Mouse (Mus musculus) limb, embryonic 10.5 days (tissue): Measurements from ENCODE around the gene Timp2. TPM values are rescaled to one million over a fixed set of nuclear protein-coding genes. Genes with fewer than 3 reads are reported as not detected.
"Not testable (repeated sequence)": the region's sequence is repeated elsewhere in the genome, so short reads cannot be mapped to it uniquely, and the experiment has no call there.

Source experiments
- DNase-seq: peaks from one replicate; pipeline ENCODE4 v3.0.0-alpha.2; 2017; ENCODE audit warnings: low spot score
- H3K27ac ChIP-seq: fragments of 300-500 bp; sonication (generic); 2 replicates; pipeline ENCODE4 v1.5.1; 2016; ENCODE audit warnings: mild to moderate bottlenecking
- H3K27me3 ChIP-seq: fragments of 300-500 bp; sonication (generic); 2 replicates; pipeline ENCODE4 v1.6.1; 2016; ENCODE audit warnings: low read depth, mild to moderate bottlenecking; ENCODE audit not compliant: poor library complexity, severe bottlenecking
- H3K36me3 ChIP-seq: fragments of 300-500 bp; sonication (generic); 2 replicates; pipeline ENCODE4 v1.6.1; 2016; ENCODE audit warnings: mild to moderate bottlenecking, moderate library complexity
- H3K4me1 ChIP-seq: fragments of 300-500 bp; sonication (generic); 2 replicates; pipeline ENCODE4 v1.6.1; 2016
- H3K4me3 ChIP-seq: fragments of 300-500 bp; sonication (generic); 2 replicates; pipeline ENCODE4 v1.5.1; 2016; ENCODE audit warnings: mild to moderate bottlenecking, moderate library complexity
- H3K9me3 ChIP-seq: fragments of 300-500 bp; sonication (generic); replicated peaks from 2 replicates; pipeline ENCODE4 v1.6.1; 2016; ENCODE audit warnings: mild to moderate bottlenecking
- WGBS: fragments of 180-500 bp; shearing (Covaris S2); methylation state at CpG from one replicate; pipeline ENCODE4 v1.1.7; 2016; 5-methylcytosine and 5-hydroxymethylcytosine counted together
- polyA plus RNA-seq: library from polyadenylated mRNA; unstranded; fragments of >200 nt; fragmentation: Nextera tagmentation; extraction: Ambion mirVana; gene quantifications from 2 replicates; pipeline ENCODE4 v1.2.1, GENCODE M21; 2016

Timp2 gene
- polyA plus RNA-seq, 1 experiment from 2014 or later = 49.6 TPM

GRCm38 (mm10) chr11:118379251-118380009 is 23.9 kb upstream of the Timp2 start:
- H3K9me3 ChIP-seq = no peaks in the 10 kb centered on the region
- no peak overlapping the region for H3K4me3 ChIP-seq
- peak overlapping the region; percentile 4; the same call in 1 of the 2 replicates for H3K27ac ChIP-seq
- H3K27me3 ChIP-seq = no peaks in the 10 kb centered on the region
- WGBS = 43% methylated on average over 11 of the region's 11 CpGs
- no peaks in the 10 kb centered on the region for H3K36me3 ChIP-seq
- DNase-seq = peak; percentile 91
- H3K4me1 ChIP-seq = peaks cover 27% of the 10 kb centered on the region

GRCm38 (mm10) chr11:118378656-118379055 is 23.1 kb upstream of the Timp2 start:
- 85% methylated on average over 6 of the region's 6 CpGs for WGBS

GRCm38 (mm10) chr11:118376323-118376722 is 20.8 kb upstream of the Timp2 start:
- not testable (repeated sequence) for H3K27ac ChIP-seq, H3K4me3 ChIP-seq, H3K27me3 ChIP-seq, DNase-seq, H3K9me3 ChIP-seq, H3K36me3 ChIP-seq
- peaks cover 44% of the 10 kb centered on the region for H3K4me1 ChIP-seq

More at GRCm38 (mm10) chr11:118378656-118379055, 23.1 kb upstream of the Timp2 start:
- Histone ChIP-seq H3K36me3 (no peaks in the 10 kb centered on the region), H3K4me3 (no peak overlapping the region), H3K27me3 (no peaks in the 10 kb centered on the region), H3K4me1 (peaks cover 31% of the 10 kb centered on the region), H3K9me3 (no peaks in the 10 kb centered on the region), H3K27ac (no peak overlapping the region)
- no peak for DNase-seq

GRCm38 (mm10) chr11:118375881-118376280 is 20.3 kb upstream of the Timp2 start:
- Histone ChIP-seq H3K27me3 (no peaks in the 10 kb centered on the region), H3K4me1 (peaks cover 46% of the 10 kb centered on the region), H3K27ac (peak overlapping the region; percentile 50), H3K4me3 (no peak overlapping the region; the same call in 1 of the 2 replicates), H3K9me3 (no peaks in the 10 kb centered on the region), H3K36me3 (no peaks in the 10 kb centered on the region)
- 89% methylated on average over 5 of the region's 5 CpGs for WGBS
- no peak for DNase-seq

- Histone ChIP-seq H3K9me3 (no peaks in the 10 kb centered on the region), H3K4me3 (no peak overlapping the region), H3K36me3 (no peaks in the 10 kb centered on the region), H3K27me3 (no peaks in the 10 kb centered on the region), H3K27ac (peak overlapping the region; percentile 4; the same call in 1 of the 2 replicates), H3K4me1 (peaks cover 46% of the 10 kb centered on the region)
- no peak for DNase-seq
- WGBS = 80% methylated on average over 8 of the region's 8 CpGs
Measured at GRCm38 (mm10) chr11:118375461-118375860, 19.9 kb upstream of the Timp2 start.

GRCm38 (mm10) chr11:118375006-118375405 is 19.5 kb upstream of the Timp2 start:
- H3K27ac ChIP-seq = 0 out of 2 replicates have a peak overlapping the region, but pooled peaks have one; percentile 4
- no peaks in the 10 kb centered on the region for H3K27me3 ChIP-seq
- H3K9me3 ChIP-seq = no peaks in the 10 kb centered on the region
- peaks cover 44% of the 10 kb centered on the region for H3K4me1 ChIP-seq
- H3K4me3 ChIP-seq = no peak overlapping the region
- H3K36me3 ChIP-seq = no peaks in the 10 kb centered on the region
- DNase-seq = no peak

GRCm38 (mm10) chr11:118374506-118374905 is 19.0 kb upstream of the Timp2 start:
- DNase-seq = no peak
- Histone ChIP-seq H3K9me3 (no peaks in the 10 kb centered on the region), H3K4me1 (peaks cover 39% of the 10 kb centered on the region), H3K27me3 (no peaks in the 10 kb centered on the region), H3K27ac (peak overlapping the region; percentile 10; the same call in 1 of the 2 replicates), H3K4me3 (no peak overlapping the region), H3K36me3 (no peaks in the 10 kb centered on the region)
- 76% methylated on average over 5 of the region's 5 CpGs for WGBS

GRCm38 (mm10) chr11:118372641-118373040 is 17.1 kb upstream of the Timp2 start:
- Histone ChIP-seq H3K36me3 (no peaks in the 10 kb centered on the region), H3K27ac (peak overlapping the region; percentile 68), H3K4me3 (no peak overlapping the region), H3K27me3 (no peaks in the 10 kb centered on the region), H3K9me3 (no peaks in the 10 kb centered on the region), H3K4me1 (peaks cover 40% of the 10 kb centered on the region)
- WGBS = 70% methylated on average over 7 of the region's 7 CpGs
- no peak for DNase-seq

- DNase-seq = no peak
- Histone ChIP-seq H3K36me3 (no peaks in the 10 kb centered on the region), H3K27ac (no peak overlapping the region), H3K4me3 (no peak overlapping the region), H3K4me1 (peaks cover 44% of the 10 kb centered on the region), H3K9me3 (no peaks in the 10 kb centered on the region), H3K27me3 (no peaks in the 10 kb centered on the region)
- 93% methylated on average over 7 of the region's 7 CpGs for WGBS
Measured at GRCm38 (mm10) chr11:118371876-118372275, 16.3 kb upstream of the Timp2 start.

GRCm38 (mm10) chr11:118369657-118370056 is 14.1 kb upstream of the Timp2 start:
- DNase-seq = no peak
- peak overlapping the region; percentile 2; the same call in 1 of the 2 replicates for H3K27ac ChIP-seq
- no peak overlapping the region for H3K4me3 ChIP-seq
- H3K4me1 ChIP-seq = peaks cover 52% of the 10 kb centered on the region
- H3K27me3 ChIP-seq = no peaks in the 10 kb centered on the region
- H3K36me3 ChIP-seq = no peaks in the 10 kb centered on the region
- no peaks in the 10 kb centered on the region for H3K9me3 ChIP-seq
- 80% methylated on average over 8 of the region's 8 CpGs for WGBS

- peak overlapping the region; percentile 2; the same call in 1 of the 2 replicates for H3K27ac ChIP-seq
- H3K9me3 ChIP-seq = no peaks in the 10 kb centered on the region
- H3K4me3 ChIP-seq = no peak overlapping the region
- DNase-seq = no peak
- 87% methylated on average over 5 of the region's 5 CpGs for WGBS
- no peaks in the 10 kb centered on the region for H3K36me3 ChIP-seq
- H3K4me1 ChIP-seq = peaks cover 52% of the 10 kb centered on the region
- H3K27me3 ChIP-seq = no peaks in the 10 kb centered on the region
Measured at GRCm38 (mm10) chr11:118369251-118369650, 13.7 kb upstream of the Timp2 start.

- WGBS = 68% methylated on average over 3 of the region's 3 CpGs
- no peaks in the 10 kb centered on the region for H3K27me3 ChIP-seq
- H3K36me3 ChIP-seq = no peaks in the 10 kb centered on the region
- H3K9me3 ChIP-seq = no peaks in the 10 kb centered on the region
- H3K4me1 ChIP-seq = peaks cover 59% of the 10 kb centered on the region
- no peak overlapping the region for H3K27ac ChIP-seq
- no peak overlapping the region for H3K4me3 ChIP-seq
- DNase-seq = no peak
Measured at GRCm38 (mm10) chr11:118368330-118368729, 12.8 kb upstream of the Timp2 start.

GRCm38 (mm10) chr11:118366559-118366958 is 11.0 kb upstream of the Timp2 start:
- 63% methylated on average over 8 of the region's 8 CpGs for WGBS
- Histone ChIP-seq H3K4me1 (peaks cover 66% of the 10 kb centered on the region), H3K27me3 (no peaks in the 10 kb centered on the region), H3K9me3 (no peaks in the 10 kb centered on the region), H3K27ac (peak overlapping the region; percentile 90), H3K36me3 (no peaks in the 10 kb centered on the region), H3K4me3 (no peak overlapping the region)
- no peak for DNase-seq
